Mouse (Mus musculus) heart, adult 2 months (tissue): Measurements from ENCODE around the gene Parp6. TPM values are rescaled to one million over a fixed set of nuclear protein-coding genes. Genes with fewer than 3 reads are reported as not detected.

Experiments used
- DNase-seq, 2 experiments: peaks; one replicate each; pipeline ENCODE4 v3.0.0; 2021
- H3K27ac ChIP-seq: fragments of 200-600 bp; 2 replicates; pipeline ENCODE4 v1.8.1; 2022
- H3K27me3 ChIP-seq: fragments of 200-500 bp; 2 replicates; pipeline ENCODE4 v1.6.1; 2012; ENCODE audit warnings: mild to moderate bottlenecking, low read length, inconsistent platforms, mixed read lengths; ENCODE audit not compliant: control insufficient read depth, insufficient read depth
- H3K36me3 ChIP-seq: fragments of 200-500 bp; 2 replicates; pipeline ENCODE4 v1.6.1; 2012; ENCODE audit warnings: low read length, inconsistent platforms; ENCODE audit not compliant: control insufficient read depth, insufficient read depth
- H3K4me1 ChIP-seq: fragments of 200-500 bp; 2 replicates; pipeline ENCODE4 v1.6.1; 2011; ENCODE audit warnings: low read length; ENCODE audit not compliant: control insufficient read depth, insufficient read depth
- H3K4me3 ChIP-seq: fragments of 200-600 bp; 2 replicates; pipeline ENCODE4 v1.8.1; 2022
- H3K79me2 ChIP-seq: fragments of 200-500 bp; replicated peaks from 2 replicates; pipeline ENCODE4 v1.6.1; 2012; ENCODE audit warnings: mild to moderate bottlenecking, inconsistent platforms, low read length, moderate library complexity, mixed read lengths; ENCODE audit not compliant: control insufficient read depth, insufficient read depth
- H3K9ac ChIP-seq: fragments of 200-500 bp; 2 replicates; pipeline ENCODE4 v1.6.1; 2012; ENCODE audit warnings: low read depth, mild to moderate bottlenecking, control low read depth, inconsistent platforms, low read length, mixed read lengths
- CTCF ChIP-seq: fragments of 200-600 bp; IDR thresholded peaks from 2 replicates; pipeline ENCODE4 v1.8.1; 2022; ENCODE audit warnings: antibody characterized with exemption, mild to moderate bottlenecking, moderate library complexity
- EP300 ChIP-seq: fragments of 200-500 bp; IDR thresholded peaks from 2 replicates; pipeline ENCODE4 v1.6.1; 2011; ENCODE audit warnings: low read depth, low read length, control low read depth; ENCODE audit not compliant: insufficient read depth
- POLR2A ChIP-seq: fragments of 200-500 bp; IDR thresholded peaks from 2 replicates; pipeline ENCODE4 v1.6.1; 2011; ENCODE audit warnings: mild to moderate bottlenecking, low read depth, low read length, control low read depth; ENCODE audit not compliant: insufficient read depth
- WGBS: fragments of 180-500 bp; shearing (Covaris S2); methylation state at CpG from one replicate; pipeline ENCODE4 v1.1.7; 2018; 5-methylcytosine and 5-hydroxymethylcytosine counted together
- intact Hi-C: fragments of 180-260 bp; cut with DNase I; formaldehyde crosslinking; loops from one replicate; pipeline ENCODE4 v1.15.1; 2025
- polyA plus RNA-seq: library from polyadenylated mRNA; depleted of rRNA; stranded (reverse); fragments of >200 nt; gene quantifications from 2 replicates; pipeline ENCODE4 v1.2.3, GENCODE M21; 2012
- total RNA-seq, 2 experiments: library from RNA; stranded (reverse); gene quantifications; 2 replicates each; pipeline ENCODE4 v1.2.3; 2021

The Parp6 gene
- total and polyA plus RNA-seq, 3 experiments: 16.4 to 24.2 (median 16.5) TPM

GRCm38 (mm10) chr9:59668473-59668872 is 51.4 kb downstream of the Parp6 start:
- H3K9ac ChIP-seq: no peak overlapping the region
- intact Hi-C loops: no loop called here
- 84% methylated on average over 7 of the region's 7 CpGs for WGBS
- H3K4me3 ChIP-seq: no peak overlapping the region
- H3K79me2 ChIP-seq: no peaks in the 10 kb centered on the region
- DNase-seq: no peak
- no peak for TF ChIP-seq POLR2A
- TF ChIP-seq CTCF: no peak
- TF ChIP-seq EP300: no peak
- H3K27me3 ChIP-seq: no peaks in the 10 kb centered on the region
- no peak overlapping the region for H3K27ac ChIP-seq
- peaks cover 32% of the 10 kb centered on the region for H3K36me3 ChIP-seq
- H3K4me1 ChIP-seq: peaks cover 9% of the 10 kb centered on the region

- 60% methylated on average over 4 of the region's 4 CpGs for WGBS
- no peak for DNase-seq
- peaks cover 26% of the 10 kb centered on the region for H3K36me3 ChIP-seq
- TF ChIP-seq EP300 (no peak), CTCF (peak; percentile 57), POLR2A (no peak)
- H3K4me3 ChIP-seq: no peak overlapping the region
- intact Hi-C loops: no loop called here
- H3K79me2 ChIP-seq: no peaks in the 10 kb centered on the region
- no peak overlapping the region for H3K27ac ChIP-seq
- no peaks in the 10 kb centered on the region for H3K27me3 ChIP-seq
- H3K9ac ChIP-seq: no peak overlapping the region
- peaks cover 9% of the 10 kb centered on the region for H3K4me1 ChIP-seq
Measured at GRCm38 (mm10) chr9:59669172-59669571, 52.1 kb downstream of the Parp6 start.

- peaks cover 6% of the 10 kb centered on the region for H3K4me1 ChIP-seq
- H3K36me3 ChIP-seq: peaks cover 18% of the 10 kb centered on the region
- intact Hi-C loops: loop anchor here (2.0 kb wide), 1 partner anchor 16 kb away; the partner anchor contains the start of gene Pkm
- H3K27ac ChIP-seq: peak overlapping the region; percentile 76
- peak; percentile 49 to 74 for DNase-seq
- H3K79me2 ChIP-seq: no peaks in the 10 kb centered on the region
- no peak overlapping the region for H3K4me3 ChIP-seq
- H3K27me3 ChIP-seq: no peaks in the 10 kb centered on the region
- H3K9ac ChIP-seq: no peak overlapping the region
- 45% methylated on average over 12 of the region's 12 CpGs for WGBS
- TF ChIP-seq EP300: peak; percentile 87
- TF ChIP-seq CTCF: no peak
Measured at GRCm38 (mm10) chr9:59672195-59672894, 55.3 kb downstream of the Parp6 start.

- Histone ChIP-seq H3K36me3 (peaks cover 12% of the 10 kb centered on the region), H3K4me1 (peaks cover 6% of the 10 kb centered on the region), H3K4me3 (no peak overlapping the region), H3K27ac (peak overlapping the region; percentile 76), H3K27me3 (no peaks in the 10 kb centered on the region), H3K9ac (no peak overlapping the region), H3K79me2 (no peaks in the 10 kb centered on the region)
- intact Hi-C loops: loop anchor here (2.0 kb wide), 1 partner anchor 17 kb away; the partner anchor contains the start of gene Pkm
- 47% methylated on average over 2 of the region's 2 CpGs for WGBS
- no peak for DNase-seq
- TF ChIP-seq CTCF (no peak), EP300 (no peak)
Measured at GRCm38 (mm10) chr9:59673427-59673826, 56.3 kb downstream of the Parp6 start.

- TF ChIP-seq POLR2A (no peak), CTCF (peak; percentile 44), EP300 (no peak)
- 71% methylated on average over 14 of the region's 14 CpGs for WGBS
- intact Hi-C loops: loop anchor here (5.0 kb wide), 1 partner anchor 108 kb away; no protein-coding TSS in a partner anchor
- peaks cover 12% of the 10 kb centered on the region for H3K36me3 ChIP-seq
- H3K9ac ChIP-seq: no peak overlapping the region
- peak in 1 of 2 experiments; percentile 57 for DNase-seq
- H3K27me3 ChIP-seq: no peaks in the 10 kb centered on the region; the same call in 1 of the 2 replicates
- H3K4me1 ChIP-seq: peaks cover 6% of the 10 kb centered on the region
- H3K27ac ChIP-seq: no peak overlapping the region
- H3K4me3 ChIP-seq: no peak overlapping the region
- no peaks in the 10 kb centered on the region for H3K79me2 ChIP-seq
Measured at GRCm38 (mm10) chr9:59675598-59675997, 58.5 kb downstream of the Parp6 start.

GRCm38 (mm10) chr9:59678313-59678712 is 61.2 kb downstream of the Parp6 start:
- 0 out of 2 replicates have a peak, but pooled peaks have one; percentile 66 for TF ChIP-seq EP300
- TF ChIP-seq CTCF: peak; percentile 85
- TF ChIP-seq POLR2A: no peak
- H3K27me3 ChIP-seq: no peaks in the 10 kb centered on the region; the same call in 1 of the 2 replicates
- H3K79me2 ChIP-seq: no peaks in the 10 kb centered on the region
- H3K27ac ChIP-seq: no peak overlapping the region
- H3K4me3 ChIP-seq: no peak overlapping the region
- no peak overlapping the region for H3K9ac ChIP-seq
- peaks cover 1% of the 10 kb centered on the region for H3K4me1 ChIP-seq
- intact Hi-C loops: loop anchor here (1.0 to 5.0 kb wide), 2 partner anchors 22 to 111 kb away; partner anchors contain the start of gene Pkm
- H3K36me3 ChIP-seq: peaks cover 5% of the 10 kb centered on the region
- DNase-seq: no peak
- WGBS: 4% methylated on average over 1 of the region's 1 CpGs
